Mouse (Mus musculus) hindbrain, embryonic 12.5 days (tissue): Measurements from ENCODE around the gene Sipa1l2. TPM values are rescaled to one million over a fixed set of nuclear protein-coding genes. Genes with fewer than 3 reads are reported as not detected.

Experiments
- ATAC-seq: fragments of 200-750 bp; cut with Nextera tagmentation; 2 replicates; pipeline ENCODE4 v1.8.0; 2017; ENCODE audit warnings: moderate TSS enrichment; ENCODE audit not compliant: low FRiP score
- H3K27ac ChIP-seq: fragments of 300-500 bp; sonication (generic); 2 replicates; pipeline ENCODE4 v1.5.1; 2016; ENCODE audit warnings: mild to moderate bottlenecking
- H3K27me3 ChIP-seq: fragments of 300-500 bp; sonication (generic); 2 replicates; pipeline ENCODE4 v1.6.1; 2016; ENCODE audit warnings: mild to moderate bottlenecking
- H3K36me3 ChIP-seq: fragments of 300-500 bp; sonication (generic); 2 replicates; pipeline ENCODE4 v1.6.1; 2016; ENCODE audit warnings: mild to moderate bottlenecking
- H3K4me1 ChIP-seq: fragments of 300-500 bp; sonication (generic); 2 replicates; pipeline ENCODE4 v1.6.1; 2016
- H3K4me2 ChIP-seq: fragments of 300-500 bp; sonication (generic); replicated peaks from 2 replicates; pipeline ENCODE4 v1.6.1; 2016; ENCODE audit warnings: mild to moderate bottlenecking
- H3K4me3 ChIP-seq: fragments of 300-500 bp; sonication (generic); 2 replicates; pipeline ENCODE4 v1.5.1; 2016; ENCODE audit warnings: mild to moderate bottlenecking
- H3K9ac ChIP-seq: fragments of 300-500 bp; sonication (generic); 2 replicates; pipeline ENCODE4 v1.6.1; 2016; ENCODE audit warnings: mild to moderate bottlenecking, moderate library complexity
- H3K9me3 ChIP-seq: fragments of 300-500 bp; sonication (generic); replicated peaks from 2 replicates; pipeline ENCODE4 v1.6.1; 2016; ENCODE audit warnings: mild to moderate bottlenecking
- WGBS: fragments of 180-500 bp; shearing (Covaris S2); methylation state at CpG from one replicate; pipeline ENCODE4 v1.1.7; 2016; 5-methylcytosine and 5-hydroxymethylcytosine counted together
- polyA plus RNA-seq: library from polyadenylated mRNA; unstranded; fragments of >200 nt; fragmentation: Nextera tagmentation; extraction: Ambion mirVana; gene quantifications from 2 replicates; pipeline ENCODE4 v1.2.1, GENCODE M21; 2016

Gene Sipa1l2
- polyA plus RNA-seq, 1 experiment from 2014 or later: 36.4 TPM

DNA sequence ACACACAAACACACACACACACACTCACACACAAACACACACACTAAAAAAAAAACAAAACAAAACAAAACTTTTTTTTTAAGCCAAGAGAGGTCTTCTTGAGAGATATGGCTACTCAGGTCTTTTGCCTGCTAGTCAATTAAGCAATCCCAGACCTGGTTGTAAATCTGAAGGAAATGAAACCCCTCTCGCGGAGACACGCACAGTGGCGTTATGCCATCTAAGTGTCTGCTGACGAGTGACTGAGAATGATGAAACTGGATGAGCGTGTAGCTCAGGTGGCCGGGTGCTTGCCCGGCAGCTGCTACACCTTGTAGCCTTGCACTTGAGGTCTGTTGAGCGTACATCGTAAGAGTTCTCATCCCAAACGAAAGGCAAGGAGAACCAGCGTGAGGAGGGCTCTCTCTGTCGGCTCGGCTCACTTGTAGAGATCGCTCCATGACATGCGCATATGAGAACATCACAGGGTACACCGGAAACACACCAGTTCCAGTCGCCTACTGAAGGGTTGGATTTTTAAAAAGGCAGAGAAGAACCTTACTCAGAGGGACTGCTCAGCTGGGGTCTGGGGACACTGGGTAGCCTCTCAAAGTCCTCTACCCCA is 34.7 kb upstream of the Sipa1l2 start:
- Histone ChIP-seq H3K9me3 (no peaks in the 10 kb centered on the region), H3K27me3 (no peaks in the 10 kb centered on the region), H3K9ac (no peak overlapping the region), H3K4me1 (no peaks in the 10 kb centered on the region; the same call in 1 of the 2 replicates), H3K4me2 (no peak overlapping the region), H3K4me3 (no peak overlapping the region), H3K27ac (no peak overlapping the region), H3K36me3 (no peaks in the 10 kb centered on the region)
- no peak for ATAC-seq
- WGBS: 90% methylated on average over 18 of the region's 18 CpGs

DNA sequence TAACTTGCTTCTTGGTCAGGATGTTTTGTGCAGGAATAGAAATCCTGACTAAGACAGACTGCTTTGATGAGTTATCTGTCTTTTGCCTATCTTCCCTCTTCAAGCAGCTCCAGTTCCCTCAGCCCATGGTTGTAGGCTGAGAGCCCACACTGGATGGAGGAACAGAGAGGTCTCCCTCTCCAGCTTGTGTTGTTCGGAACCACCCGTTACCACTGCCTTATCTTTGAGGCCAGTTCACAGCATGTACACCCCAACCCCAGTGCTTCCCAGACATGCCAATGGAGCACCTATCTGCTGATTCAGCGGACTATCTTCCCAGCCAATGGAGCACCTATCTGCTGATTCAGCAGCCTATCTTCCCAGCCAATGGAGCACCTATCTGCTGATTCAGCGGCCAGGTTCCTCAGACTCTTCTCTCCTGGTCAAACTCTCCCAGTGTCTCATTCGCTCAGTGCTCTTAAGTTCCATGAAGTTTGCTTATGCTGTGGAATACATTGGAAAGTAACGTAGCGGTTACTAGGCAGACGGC is 33.8 kb upstream of the Sipa1l2 start:
- Histone ChIP-seq H3K9ac (no peak overlapping the region), H3K27me3 (no peaks in the 10 kb centered on the region), H3K4me2 (no peak overlapping the region), H3K4me1 (no peaks in the 10 kb centered on the region; the same call in 1 of the 2 replicates), H3K4me3 (no peak overlapping the region), H3K9me3 (no peaks in the 10 kb centered on the region), H3K27ac (no peak overlapping the region), H3K36me3 (no peaks in the 10 kb centered on the region)
- no peak for ATAC-seq
- WGBS: 85% methylated on average over 8 of the region's 8 CpGs

DNA sequence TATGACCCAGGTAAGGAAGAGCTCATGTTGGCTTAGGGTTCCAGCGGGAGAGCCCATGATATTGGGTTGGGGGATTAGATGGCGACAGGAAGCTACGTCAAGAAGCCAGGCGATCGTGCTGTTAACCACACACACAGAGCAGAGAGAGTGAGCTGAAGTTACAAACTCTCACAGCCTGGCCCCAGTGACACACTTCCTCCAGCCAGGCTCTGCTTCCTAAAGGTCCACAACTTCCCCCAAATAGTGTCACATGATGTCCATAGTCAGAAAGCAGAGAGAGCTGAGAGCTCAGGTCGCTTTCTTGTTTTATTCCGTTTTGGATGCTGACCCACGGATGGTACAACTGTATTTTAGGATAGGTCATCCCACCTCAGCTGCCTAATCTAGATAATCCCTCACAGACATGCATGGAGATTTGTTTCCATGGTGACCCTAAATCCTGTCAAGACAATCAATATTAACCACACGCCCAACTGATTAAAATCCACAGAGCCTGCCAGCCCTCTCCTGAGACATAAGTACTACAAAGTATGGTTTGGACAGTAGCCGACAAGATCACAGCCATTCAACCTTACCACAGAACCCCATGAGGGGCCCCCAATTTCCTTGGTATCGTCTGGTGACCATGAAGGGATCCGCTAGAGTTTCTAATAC is 30.6 kb upstream of the Sipa1l2 start:
- no peak for ATAC-seq
- Histone ChIP-seq H3K4me1 (no peaks in the 10 kb centered on the region; the same call in 1 of the 2 replicates), H3K4me3 (no peak overlapping the region), H3K4me2 (no peak overlapping the region), H3K27ac (no peak overlapping the region), H3K36me3 (no peaks in the 10 kb centered on the region), H3K9ac (no peak overlapping the region), H3K9me3 (no peaks in the 10 kb centered on the region), H3K27me3 (no peaks in the 10 kb centered on the region)
- WGBS: 87% methylated on average over 12 of the region's 12 CpGs

DNA sequence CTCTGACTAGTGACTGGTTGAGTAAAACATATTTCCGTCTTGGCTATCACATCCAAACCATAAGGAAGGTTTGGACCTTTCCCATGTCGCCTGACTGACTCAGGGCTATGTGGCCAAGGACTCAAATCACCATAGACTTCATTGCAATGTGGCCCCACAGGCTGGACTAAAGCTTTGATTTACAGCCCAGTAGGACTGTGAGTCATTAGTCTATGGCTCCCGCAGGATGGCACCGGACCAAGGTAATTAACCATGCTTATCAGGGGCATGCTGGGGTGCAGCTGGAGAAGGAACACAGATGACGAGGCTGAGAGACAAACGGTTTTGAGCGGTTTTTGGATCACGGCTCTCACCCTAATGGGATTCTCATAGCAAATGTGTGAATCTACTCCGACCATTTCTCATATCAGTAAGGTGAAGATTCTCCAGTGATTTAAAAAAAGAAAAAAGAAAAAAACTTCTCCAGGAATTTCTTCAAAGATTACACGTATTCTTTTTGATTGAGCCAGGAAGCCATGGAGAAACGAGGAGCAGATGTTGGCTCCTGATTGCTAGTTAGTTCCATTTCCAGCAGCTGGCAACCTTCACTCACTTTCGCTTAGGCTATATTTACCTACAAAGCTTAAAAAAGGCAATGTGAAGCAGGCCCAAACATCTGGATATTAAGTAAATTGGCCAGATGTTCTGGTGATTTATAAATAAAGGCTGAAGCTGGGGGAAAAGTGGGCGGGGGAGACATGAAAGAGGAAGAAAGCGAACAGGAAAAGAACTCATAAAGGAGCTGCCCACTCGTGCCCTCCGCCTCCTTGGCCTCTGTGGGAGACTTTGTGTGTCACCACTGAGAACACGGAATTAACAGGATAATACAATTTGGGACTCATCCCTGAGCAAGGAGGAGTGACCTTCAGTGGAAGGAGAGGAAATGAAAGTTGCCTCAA is 26.2 kb upstream of the Sipa1l2 start:
- H3K36me3 ChIP-seq: no peaks in the 10 kb centered on the region
- no peak overlapping the region for H3K4me3 ChIP-seq
- H3K9me3 ChIP-seq: no peaks in the 10 kb centered on the region
- 61% methylated on average over 17 of the region's 17 CpGs for WGBS
- H3K27ac ChIP-seq: no peak overlapping the region
- H3K4me1 ChIP-seq: peaks cover 9% of the 10 kb centered on the region
- H3K4me2 ChIP-seq: no peak overlapping the region
- no peaks in the 10 kb centered on the region for H3K27me3 ChIP-seq
- H3K9ac ChIP-seq: no peak overlapping the region
- no peak for ATAC-seq

DNA sequence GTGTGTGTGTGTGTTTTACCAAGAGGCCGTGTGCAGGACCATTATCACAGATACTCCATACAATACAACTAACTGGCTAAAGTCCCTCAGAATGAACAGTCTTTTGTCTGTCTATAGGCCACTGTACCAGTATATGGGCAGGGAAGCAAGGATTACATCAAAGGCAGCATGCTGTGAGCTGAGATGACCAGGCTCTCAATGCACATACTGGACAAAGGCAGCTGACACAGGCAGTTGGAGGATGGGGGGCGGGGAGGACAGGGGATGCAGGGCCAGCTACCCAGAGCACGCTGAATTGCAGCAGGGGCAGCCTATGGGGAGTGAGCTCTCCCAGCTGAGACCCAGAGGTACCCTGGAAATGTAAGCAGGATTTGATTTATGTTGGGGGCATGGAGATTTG is 20.8 kb upstream of the Sipa1l2 start:
- peak overlapping the region; percentile 55; the same call in 1 of the 2 replicates for H3K27ac ChIP-seq
- H3K9me3 ChIP-seq: no peaks in the 10 kb centered on the region
- no peak for ATAC-seq
- H3K36me3 ChIP-seq: no peaks in the 10 kb centered on the region
- 22% methylated on average over 3 of the region's 3 CpGs for WGBS
- no peaks in the 10 kb centered on the region for H3K27me3 ChIP-seq
- H3K4me2 ChIP-seq: no peak overlapping the region
- H3K4me1 ChIP-seq: peaks cover 18% of the 10 kb centered on the region
- no peak overlapping the region for H3K9ac ChIP-seq
- no peak overlapping the region for H3K4me3 ChIP-seq

DNA sequence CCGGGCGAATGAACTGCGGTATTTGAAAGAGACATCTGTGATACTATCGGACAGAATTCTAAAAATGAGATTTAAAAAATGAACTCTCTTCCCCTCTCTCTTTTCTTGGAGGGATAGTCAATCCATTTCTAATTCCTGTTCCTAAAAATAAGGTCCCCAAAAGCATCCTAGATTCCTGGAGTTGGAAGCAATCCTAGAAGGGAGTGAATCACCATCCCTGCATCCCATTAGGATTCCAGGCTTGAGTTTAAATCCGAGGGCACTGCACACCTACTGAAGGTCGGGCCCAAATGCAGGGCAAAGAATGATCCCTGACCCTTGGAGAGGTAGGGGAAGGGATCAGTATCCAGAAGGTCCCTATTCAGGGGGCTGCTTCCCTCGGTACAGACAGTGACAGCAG is 17.0 kb upstream of the Sipa1l2 start:
- Histone ChIP-seq H3K4me2 (no peak overlapping the region), H3K4me3 (no peak overlapping the region), H3K36me3 (no peaks in the 10 kb centered on the region), H3K9ac (no peak overlapping the region), H3K4me1 (peaks cover 21% of the 10 kb centered on the region), H3K27me3 (no peaks in the 10 kb centered on the region), H3K9me3 (no peaks in the 10 kb centered on the region), H3K27ac (no peak overlapping the region)
- no peak for ATAC-seq
- WGBS: 81% methylated on average over 7 of the region's 7 CpGs

DNA sequence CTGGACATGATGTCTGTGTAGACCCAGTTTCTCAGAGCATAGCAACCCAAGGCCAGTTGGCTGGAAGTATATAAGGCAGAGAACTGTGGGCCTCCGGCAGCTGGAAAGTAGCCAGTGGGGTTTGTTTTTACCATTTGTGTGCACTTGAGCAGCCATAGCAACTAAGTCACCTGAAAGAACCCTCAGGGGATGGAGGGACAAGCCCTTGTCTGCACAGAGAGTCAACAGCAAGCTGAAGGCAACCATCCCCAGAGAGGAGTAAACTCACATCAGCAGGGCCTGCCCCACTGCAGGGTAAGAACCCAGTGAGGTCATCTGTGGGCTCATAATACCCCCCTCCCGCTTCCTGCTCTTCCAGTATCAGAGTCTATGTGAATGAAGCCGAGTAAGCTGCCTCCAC is 14.7 kb upstream of the Sipa1l2 start:
- ATAC-seq: no peak
- no peak overlapping the region for H3K27ac ChIP-seq

DNA sequence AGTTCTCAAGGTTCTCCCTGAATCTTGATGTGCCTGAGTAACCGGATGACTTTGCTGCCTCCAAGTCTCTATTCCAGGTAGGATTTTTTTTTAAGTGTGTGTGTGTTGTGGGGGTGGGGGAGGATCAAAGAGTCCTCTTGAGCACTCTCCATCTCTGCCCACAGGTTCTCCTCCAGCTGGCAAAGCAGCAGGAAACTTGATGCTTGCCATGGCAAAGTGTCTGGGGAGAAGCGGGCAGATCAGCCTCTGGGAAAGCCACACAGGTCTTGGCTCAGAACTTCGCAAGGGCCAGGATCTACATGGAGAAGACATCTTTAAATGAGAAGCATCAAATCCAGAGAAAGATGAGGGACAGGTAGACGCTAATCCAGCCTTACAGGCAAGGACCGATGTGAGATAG is 10.8 kb upstream of the Sipa1l2 start:
- Histone ChIP-seq H3K4me1 (0 out of 2 replicates have a peak, but pooled peaks cover 4% of the 10 kb centered on the region), H3K27me3 (no peaks in the 10 kb centered on the region), H3K4me2 (no peak overlapping the region), H3K9ac (no peak overlapping the region), H3K9me3 (0 out of 2 replicates have a peak, but pooled peaks cover 5% of the 10 kb centered on the region), H3K27ac (no peak overlapping the region), H3K4me3 (no peak overlapping the region), H3K36me3 (no peaks in the 10 kb centered on the region)
- WGBS: 88% methylated on average over 5 of the region's 5 CpGs
- no peak for ATAC-seq

More for the DNA sequence above, 14.7 kb upstream of the Sipa1l2 start:
- Histone ChIP-seq H3K27me3 (no peaks in the 10 kb centered on the region), H3K4me1 (0 out of 2 replicates have a peak, but pooled peaks cover 4% of the 10 kb centered on the region), H3K4me3 (no peak overlapping the region), H3K4me2 (no peak overlapping the region), H3K9ac (no peak overlapping the region), H3K9me3 (no peaks in the 10 kb centered on the region), H3K36me3 (no peaks in the 10 kb centered on the region)
- 78% methylated on average over 3 of the region's 3 CpGs for WGBS

DNA sequence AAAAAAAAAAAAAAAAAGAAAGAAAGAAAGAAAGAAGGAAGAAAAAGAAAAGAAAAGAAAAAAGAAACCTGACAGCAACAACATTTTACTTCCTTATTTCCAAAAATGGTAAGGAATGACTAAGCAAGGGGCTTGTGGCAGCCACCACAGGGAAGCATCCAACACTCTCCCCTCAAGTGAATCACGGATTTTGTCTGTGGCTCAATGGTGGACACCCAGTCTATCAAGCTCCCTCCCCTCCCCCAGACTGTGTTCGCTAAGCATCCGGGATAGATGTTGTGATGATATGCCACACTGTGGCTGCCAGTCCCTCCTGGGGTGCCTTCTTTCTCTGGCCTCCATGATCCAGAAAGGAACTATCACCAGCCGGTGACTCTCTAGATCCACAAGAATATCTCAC is 6.5 kb upstream of the Sipa1l2 start:
- no peak overlapping the region for H3K4me2 ChIP-seq
- 0 out of 2 replicates have a peak, but pooled peaks cover 11% of the 10 kb centered on the region for H3K27me3 ChIP-seq
- no peak overlapping the region for H3K9ac ChIP-seq
- H3K27ac ChIP-seq: no peak overlapping the region
- H3K36me3 ChIP-seq: no peaks in the 10 kb centered on the region
- no peak overlapping the region for H3K4me3 ChIP-seq
- H3K9me3 ChIP-seq: 0 out of 2 replicates have a peak, but pooled peaks cover 5% of the 10 kb centered on the region
- H3K4me1 ChIP-seq: no peaks in the 10 kb centered on the region
- ATAC-seq: no peak
- 92% methylated on average over 4 of the region's 4 CpGs for WGBS

DNA sequence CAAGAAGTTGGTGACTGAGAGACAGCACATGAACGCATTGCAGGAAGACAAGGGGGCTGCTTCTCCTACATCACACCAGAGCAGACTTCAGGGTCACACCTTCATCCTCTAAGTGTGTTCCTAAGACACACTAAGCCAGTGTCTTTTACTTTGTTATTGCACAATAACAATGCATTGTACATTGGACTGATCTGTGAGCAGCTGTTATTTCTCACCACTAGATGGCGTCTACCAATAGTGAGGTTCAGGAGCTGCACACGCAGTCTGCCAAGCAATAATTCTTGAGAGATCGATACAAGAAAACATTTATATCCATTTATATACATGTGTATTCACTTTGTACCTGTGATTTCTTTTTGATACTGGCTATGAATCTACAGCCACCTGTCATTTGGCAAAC is 4.7 kb upstream of the Sipa1l2 start:
- no peaks in the 10 kb centered on the region for H3K36me3 ChIP-seq
- peaks cover 5% of the 10 kb centered on the region; the same call in 1 of the 2 replicates for H3K4me1 ChIP-seq
- H3K4me3 ChIP-seq: no peak overlapping the region
- H3K9me3 ChIP-seq: 0 out of 2 replicates have a peak, but pooled peaks cover 5% of the 10 kb centered on the region
- no peak overlapping the region for H3K27ac ChIP-seq
- H3K9ac ChIP-seq: no peak overlapping the region
- ATAC-seq: no peak
- H3K4me2 ChIP-seq: no peak overlapping the region
- peaks cover 18% of the 10 kb centered on the region; the same call in 1 of the 2 replicates for H3K27me3 ChIP-seq
- WGBS: 27% methylated on average over 4 of the region's 4 CpGs

DNA sequence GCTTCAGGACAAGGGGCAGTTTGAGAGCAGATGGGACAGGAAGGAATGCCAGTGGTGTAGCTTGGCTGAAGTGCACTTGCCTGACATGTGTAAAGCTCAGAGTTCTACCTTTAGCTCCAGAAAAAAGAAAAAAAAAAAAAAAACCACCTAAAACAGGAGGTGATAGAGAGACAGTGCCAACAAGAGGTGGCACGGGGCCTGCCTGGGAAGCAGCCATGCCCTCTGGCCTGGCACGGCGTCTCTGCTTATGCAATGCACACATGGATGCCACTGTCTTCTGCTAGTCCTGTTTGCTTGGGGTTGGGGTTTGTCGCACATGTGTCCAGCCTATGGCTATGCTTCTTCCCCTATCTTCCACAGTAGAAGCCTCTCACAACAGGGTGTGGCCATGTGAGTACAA is 2.6 kb upstream of the Sipa1l2 start:
- no peak for ATAC-seq
- Histone ChIP-seq H3K9ac (no peak overlapping the region), H3K4me3 (no peak overlapping the region), H3K27me3 (peaks cover 18% of the 10 kb centered on the region; the same call in 1 of the 2 replicates), H3K9me3 (no peaks in the 10 kb centered on the region), H3K36me3 (no peaks in the 10 kb centered on the region), H3K4me1 (peaks cover 18% of the 10 kb centered on the region), H3K27ac (no peak overlapping the region), H3K4me2 (no peak overlapping the region)
- 93% methylated on average over 4 of the region's 4 CpGs for WGBS
